Mouse (Mus musculus): Measurements from ENCODE around the gene Hspb6. TPM values are rescaled to one million over a fixed set of nuclear protein-coding genes. Genes with fewer than 3 reads are reported as not detected.

Gene Hspb6
- total and polyA plus RNA-seq, 2 experiments from 2014 or later: 6.4 to 15.8 TPM

GRCm38 (mm10) chr7:30564970-30565571 is 13.1 kb downstream of the Hspb6 start, which contains the start of gene Igflr1:
Igflr1 (plus strand) TSS chr7:30565427.
- H3K4me1 ChIP-seq (ENCODE audit: insufficient read depth, low read length): no peaks in the 10 kb centered on the region
- H3K36me3 ChIP-seq (ENCODE audit: insufficient read depth, low read length): peaks cover 43% of the 10 kb centered on the region
- no peak within 1 kb of the TSS for H3K4me2 ChIP-seq (ENCODE audit: low read depth, low read length)
- H3K9me3 ChIP-seq (ENCODE audit: low read length): no peaks in the 10 kb centered on the region
- H3K27ac ChIP-seq: no peak within 1 kb of the TSS
- no peaks in the 10 kb centered on the region for H3K27me3 ChIP-seq (ENCODE audit: insufficient read depth, low read length)
- no peak for DNase-seq (ENCODE audit: low spot score)
- no peak for ATAC-seq
- no peak within 1 kb of the TSS for H3K9ac ChIP-seq (replicated peaks; ENCODE audit: low read length)
- TF ChIP-seq CTCF (IDR thresholded peaks at IDR 0.05; ENCODE audit: low read depth): no peak
- no peak within 1 kb of the TSS for H3K4me3 ChIP-seq (ENCODE audit: low read length)
- WGBS: 94% methylated on average over 12 of the region's 12 CpGs

GRCm38 (mm10) chr7:30566033-30566432 is 14.1 kb downstream of the Hspb6 start:
- H3K4me2 ChIP-seq (ENCODE audit: low read depth, low read length): no peak overlapping the region
- ATAC-seq: no peak
- DNase-seq (ENCODE audit: low spot score): no peak
- H3K9ac ChIP-seq (replicated peaks; ENCODE audit: low read length): no peak overlapping the region
- no peak overlapping the region for H3K27ac ChIP-seq
- peaks cover 50% of the 10 kb centered on the region for H3K36me3 ChIP-seq (ENCODE audit: insufficient read depth, low read length)
- no peaks in the 10 kb centered on the region for H3K4me1 ChIP-seq (ENCODE audit: insufficient read depth, low read length)
- H3K9me3 ChIP-seq (ENCODE audit: low read length): no peaks in the 10 kb centered on the region
- no peak overlapping the region for H3K4me3 ChIP-seq (ENCODE audit: low read length)
- TF ChIP-seq CTCF (IDR thresholded peaks at IDR 0.05; ENCODE audit: low read depth): no peak
- H3K27me3 ChIP-seq (ENCODE audit: insufficient read depth, low read length): no peaks in the 10 kb centered on the region
- WGBS: 90% methylated on average over 9 of the region's 9 CpGs

GRCm38 (mm10) chr7:30567555-30567954 is 15.6 kb downstream of the Hspb6 start:
- DNase-seq (ENCODE audit: low spot score) (no peak), ATAC-seq (no peak)
- no peaks in the 10 kb centered on the region for H3K27me3 ChIP-seq (ENCODE audit: insufficient read depth, low read length)

GRCm38 (mm10) chr7:30572389-30572788 is 20.4 kb downstream of the Hspb6 start:
- Histone ChIP-seq H3K4me2 (ENCODE audit: low read depth, low read length) (no peak overlapping the region), H3K4me1 (ENCODE audit: insufficient read depth, low read length) (no peaks in the 10 kb centered on the region), H3K27ac (no peak overlapping the region), H3K9ac (replicated peaks; ENCODE audit: low read length) (no peak overlapping the region), H3K4me3 (ENCODE audit: low read length) (no peak overlapping the region), H3K36me3 (ENCODE audit: insufficient read depth, low read length) (peaks cover 88% of the 10 kb centered on the region), H3K27me3 (ENCODE audit: insufficient read depth, low read length) (no peaks in the 10 kb centered on the region), H3K9me3 (ENCODE audit: low read length) (no peaks in the 10 kb centered on the region)
- DNase-seq (ENCODE audit: low spot score): no peak
- no peak for TF ChIP-seq CTCF (IDR thresholded peaks at IDR 0.05; ENCODE audit: low read depth)
- no peak for ATAC-seq
- 79% methylated on average over 5 of the region's 5 CpGs for WGBS

More at GRCm38 (mm10) chr7:30567555-30567954, 15.6 kb downstream of the Hspb6 start:
- peaks cover 61% of the 10 kb centered on the region for H3K36me3 ChIP-seq (ENCODE audit: insufficient read depth, low read length)
- H3K4me1 ChIP-seq (ENCODE audit: insufficient read depth, low read length): no peaks in the 10 kb centered on the region
- WGBS: 88% methylated on average over 11 of the region's 11 CpGs
- H3K4me3 ChIP-seq (ENCODE audit: low read length): no peak overlapping the region
- no peak overlapping the region for H3K4me2 ChIP-seq (ENCODE audit: low read depth, low read length)
- no peak overlapping the region for H3K9ac ChIP-seq (replicated peaks; ENCODE audit: low read length)
- H3K9me3 ChIP-seq (ENCODE audit: low read length): no peaks in the 10 kb centered on the region
- TF ChIP-seq CTCF (IDR thresholded peaks at IDR 0.05; ENCODE audit: low read depth): no peak
- no peak overlapping the region for H3K27ac ChIP-seq

GRCm38 (mm10) chr7:30572969-30573368 is 21.0 kb downstream of the Hspb6 start:
- Histone ChIP-seq H3K27ac (no peak overlapping the region), H3K4me3 (ENCODE audit: low read length) (no peak overlapping the region), H3K36me3 (ENCODE audit: insufficient read depth, low read length) (peaks cover 90% of the 10 kb centered on the region), H3K9ac (replicated peaks; ENCODE audit: low read length) (no peak overlapping the region), H3K4me1 (ENCODE audit: insufficient read depth, low read length) (no peaks in the 10 kb centered on the region), H3K4me2 (ENCODE audit: low read depth, low read length) (no peak overlapping the region), H3K27me3 (ENCODE audit: insufficient read depth, low read length) (no peaks in the 10 kb centered on the region), H3K9me3 (ENCODE audit: low read length) (no peaks in the 10 kb centered on the region)
- ATAC-seq (no peak), DNase-seq (ENCODE audit: low spot score) (peak; percentile 20)
- WGBS: 65% methylated on average over 2 of the region's 2 CpGs
- TF ChIP-seq CTCF (IDR thresholded peaks at IDR 0.05; ENCODE audit: low read depth): no peak

- H3K27ac ChIP-seq: no peak overlapping the region
- no peak overlapping the region for H3K9ac ChIP-seq (replicated peaks; ENCODE audit: low read length)
- H3K4me1 ChIP-seq (ENCODE audit: insufficient read depth, low read length): no peaks in the 10 kb centered on the region
- ATAC-seq (no peak), DNase-seq (ENCODE audit: low spot score) (no peak)
- TF ChIP-seq CTCF (IDR thresholded peaks at IDR 0.05; ENCODE audit: low read depth): no peak
- H3K4me3 ChIP-seq (ENCODE audit: low read length): no peak overlapping the region
- no peak overlapping the region for H3K4me2 ChIP-seq (ENCODE audit: low read depth, low read length)
- H3K27me3 ChIP-seq (ENCODE audit: insufficient read depth, low read length): no peaks in the 10 kb centered on the region
- peaks cover 90% of the 10 kb centered on the region for H3K36me3 ChIP-seq (ENCODE audit: insufficient read depth, low read length)
- H3K9me3 ChIP-seq (ENCODE audit: low read length): no peaks in the 10 kb centered on the region
- 94% methylated on average over 8 of the region's 8 CpGs for WGBS
Measured at GRCm38 (mm10) chr7:30579950-30580349, 28.0 kb downstream of the Hspb6 start.

- Histone ChIP-seq H3K36me3 (ENCODE audit: insufficient read depth, low read length) (peaks cover 90% of the 10 kb centered on the region), H3K4me1 (ENCODE audit: insufficient read depth, low read length) (no peaks in the 10 kb centered on the region), H3K9ac (replicated peaks; ENCODE audit: low read length) (no peak overlapping the region), H3K4me3 (ENCODE audit: low read length) (no peak overlapping the region), H3K4me2 (ENCODE audit: low read depth, low read length) (no peak overlapping the region), H3K27me3 (ENCODE audit: insufficient read depth, low read length) (no peaks in the 10 kb centered on the region), H3K27ac (no peak overlapping the region), H3K9me3 (ENCODE audit: low read length) (no peaks in the 10 kb centered on the region)
- no peak for DNase-seq (ENCODE audit: low spot score)
- TF ChIP-seq CTCF (IDR thresholded peaks at IDR 0.05; ENCODE audit: low read depth): no peak
- ATAC-seq: no peak
- 98% methylated on average over 16 of the region's 16 CpGs for WGBS
Measured at GRCm38 (mm10) chr7:30581547-30581946, 29.6 kb downstream of the Hspb6 start.

All from hindbrain, postnatal 0 days (tissue).